8 mouse cellular contexts compared by ENCODE assay signal in genomic region chr12:100187013-100187755, GRCm38 (mm10). TPM values are rescaled to one million over a fixed set of nuclear protein-coding genes. Genes with fewer than 3 reads are reported as not detected.
DNase-seq lines count a peak whose midpoint lies in the region; ATAC-seq and TF ChIP-seq lines count a peak whose summit lies in the region.

No protein-coding gene starts in this region.

- H3K9ac ChIP-seq in kidney, embryonic 15.5 days = peak overlapping the region; percentile 76
- H3K9ac ChIP-seq in liver, adult 2 months (ENCODE audit: low read depth, low read length) = peak overlapping the region; percentile 74

- no peaks in the 10 kb centered on the region for H3K9me3 ChIP-seq in heart, embryonic 10.5 days
- no peaks in the 10 kb centered on the region for H3K9me3 ChIP-seq in kidney, embryonic 15.5 days (replicated peaks)

- no peaks in the 10 kb centered on the region for H3K36me3 ChIP-seq in heart, embryonic 10.5 days
- H3K36me3 ChIP-seq in kidney, embryonic 15.5 days = no peaks in the 10 kb centered on the region
- no peaks in the 10 kb centered on the region for H3K36me3 ChIP-seq in liver, adult 2 months (ENCODE audit: control insufficient read depth, insufficient read depth, low read length)
- no peaks in the 10 kb centered on the region for H3K36me3 ChIP-seq in myocyte (ENCODE audit: control insufficient read depth, insufficient read depth)
- no peaks in the 10 kb centered on the region for H3K36me3 ChIP-seq in splenic B cell, adult 2 months (ENCODE audit: control insufficient read depth, insufficient read depth, low read length, poor library complexity, severe bottlenecking)

- peak overlapping the region; percentile 13 for H3ac ChIP-seq in myocyte (ENCODE audit: control insufficient read depth, insufficient read length)

- peaks cover 7% of the 10 kb centered on the region; the same call in 1 of the 2 replicates for H3K4me1 ChIP-seq in heart, embryonic 10.5 days
- H3K4me1 ChIP-seq in kidney, embryonic 15.5 days = peaks cover 23% of the 10 kb centered on the region
- H3K4me1 ChIP-seq in liver, adult 2 months (ENCODE audit: control insufficient read depth, insufficient read depth, low read length) = peaks cover 7% of the 10 kb centered on the region

- TF ChIP-seq CTCF in liver, adult 2 months (IDR thresholded peaks at IDR 0.05; ENCODE audit: low read depth, low read length) = no peak

- DNase-seq in B cell, adult 2 months = peak; percentile 98 to 99
- DNase-seq in brain, adult 2 months (ENCODE audit: low read depth, low spot score) = peak; percentile 100
- peak; percentile 100 for DNase-seq in heart, embryonic 10.5 days (ENCODE audit: low spot score)
- DNase-seq in liver, adult 2 months (ENCODE audit: extremely low read depth, low read depth, low spot score) = peak; percentile 98
- DNase-seq in splenic B cell, adult 2 months (ENCODE audit: low read depth, low spot score) = peak; percentile 98

- no peaks in the 10 kb centered on the region for H3K79me2 ChIP-seq in liver, adult 2 months (ENCODE audit: control insufficient read depth, insufficient read depth, low read length)
- no peaks in the 10 kb centered on the region for H3K79me2 ChIP-seq in myocyte (ENCODE audit: control insufficient read depth, insufficient read depth)

- peak overlapping the region; percentile 90 for H3K4me2 ChIP-seq in kidney, embryonic 15.5 days
- H3K4me2 ChIP-seq in myocyte (ENCODE audit: low read depth) = peak overlapping the region; percentile 92

- H3K27ac ChIP-seq in heart, embryonic 10.5 days = peak overlapping the region; percentile 99
- peak overlapping the region; percentile 99 for H3K27ac ChIP-seq in kidney, embryonic 15.5 days
- H3K27ac ChIP-seq in liver, adult 2 months (replicated peaks; ENCODE audit: insufficient read depth, low read depth, low read length) = peak overlapping the region; percentile 85

- peak overlapping the region; percentile 81 for H3K4me3 ChIP-seq in heart, embryonic 10.5 days
- H3K4me3 ChIP-seq in kidney, embryonic 15.5 days (replicated peaks) = peak overlapping the region; percentile 62
- peak overlapping the region; percentile 62 for H3K4me3 ChIP-seq in liver, adult 2 months (ENCODE audit: insufficient read depth, low read depth, low read length)
- peak overlapping the region; percentile 78 for H3K4me3 ChIP-seq in myocyte

- no peaks in the 10 kb centered on the region for H3K27me3 ChIP-seq in heart, embryonic 10.5 days (ENCODE audit: insufficient read depth, poor library complexity, severe bottlenecking)
- H3K27me3 ChIP-seq in kidney, embryonic 15.5 days = no peaks in the 10 kb centered on the region
- H3K27me3 ChIP-seq in liver, adult 2 months (ENCODE audit: control insufficient read depth, insufficient read depth, low read length) = no peaks in the 10 kb centered on the region
- no peaks in the 10 kb centered on the region for H3K27me3 ChIP-seq in myocyte (ENCODE audit: control insufficient read depth, insufficient read depth, insufficient read length)
- no peaks in the 10 kb centered on the region for H3K27me3 ChIP-seq in splenic B cell, adult 2 months (ENCODE audit: control insufficient read depth, insufficient read depth, low read length, poor library complexity, severe bottlenecking)

- WGBS in heart, embryonic 10.5 days = under 1% methylated on average over 52 of the region's 52 CpGs
- under 1% methylated on average over 52 of the region's 52 CpGs for WGBS in kidney, embryonic 15.5 days
- WGBS in liver, adult 2 months = under 1% methylated on average over 52 of the region's 52 CpGs

- ATAC-seq in erythroblast, adult 5-6 weeks (replicated peaks; ENCODE audit: low FRiP score, poor library complexity, severe bottlenecking) = peak; percentile 100
- peak; percentile 99 for ATAC-seq in kidney, embryonic 15.5 days (replicated peaks; ENCODE audit: low FRiP score)

- TF ChIP-seq POLR2A in liver, adult 2 months (IDR thresholded peaks at IDR 0.05; ENCODE audit: extremely low read depth, insufficient read depth, low read length) = peak; percentile 46; the same call in 1 of the 2 replicates
- TF ChIP-seq POLR2A in myocyte (IDR thresholded peaks at IDR 0.05; ENCODE audit: insufficient read length, low read depth) = peak; percentile 88

TF ChIP-seq in myocyte, 11 proteins besides CTCF, POLR2A, EP300 and RAD21:
- TF ChIP-seq TCF3 (IDR thresholded peaks at IDR 0.05; ENCODE audit: insufficient read length, low read depth) (no peak), CEBPB (IDR thresholded peaks at IDR 0.05; ENCODE audit: insufficient read depth, poor library complexity, severe bottlenecking) (no peak), E2F4 (IDR thresholded peaks at IDR 0.05; ENCODE audit: insufficient read depth) (peak; percentile 46), USF1 (IDR thresholded peaks at IDR 0.05; ENCODE audit: low read depth) (no peak), TCF12 (IDR thresholded peaks at IDR 0.05; ENCODE audit: insufficient read depth, poor library complexity, severe bottlenecking) (no peak), POLR2AphosphoS2 (IDR thresholded peaks at IDR 0.05; ENCODE audit: insufficient read length, low read depth) (peak; percentile 63), MYOD1 (IDR thresholded peaks at IDR 0.05; ENCODE audit: control insufficient read depth in 1 of 3, insufficient read length in 2 of 3, low read depth in 2 of 3) (peak in 1 of 3 experiments; percentile 47), MYOG (IDR thresholded peaks at IDR 0.05; ENCODE audit: control insufficient read depth in 1 of 3, insufficient read depth in 1 of 3, insufficient read length in 2 of 3, low read depth in 2 of 3) (peak in 1 of 3 experiments; percentile 17), MAX (IDR thresholded peaks at IDR 0.05; ENCODE audit: low read depth) (no peak), REST (IDR thresholded peaks at IDR 0.05; ENCODE audit: insufficient read depth, insufficient read length) (no peak), SRF (IDR thresholded peaks at IDR 0.05; ENCODE audit: control insufficient read depth, insufficient read length, low read depth) (peak; percentile 30)

RNA-seq across cellular contexts. Expression of gene Calm1, which starts 12.1 kb away (rescaled TPM):
- total RNA-seq in erythroblast, adult 5-6 weeks (2015; ENCODE audit: low replicate concordance) = 71.5 and 86.7 TPM in 2 replicates
- 70.8 and 118 TPM in 2 replicates for total RNA-seq in erythroblast, adult 5-6 weeks (2017; ENCODE audit: low replicate concordance)
- polyA plus RNA-seq in heart, embryonic 10.5 days (2016; fragmentation: Nextera tagmentation; extraction: Ambion mirVana) = 841 and 1,083 TPM in 2 replicates
- polyA plus RNA-seq in kidney, embryonic 15.5 days (2015; fragmentation: Nextera tagmentation; extraction: Ambion mirVana) = 1,314 and 1,392 TPM in 2 replicates
- 117 and 123 TPM in 2 replicates for total RNA-seq in liver, adult 2 months (2014; rRNA removed)
- polyA plus RNA-seq in liver, adult 2 months (2012; rRNA removed) = 114 and 119 TPM in 2 replicates
- 385 TPM for polyA plus RNA-seq in myocyte (2012; fragmentation: generic; extraction: Trizol)

RNA-seq across cellular contexts. Expression of gene Nrde2, which starts 27.7 kb away (rescaled TPM):
- 0.19 and 8.8 TPM in 2 replicates for total RNA-seq in erythroblast, adult 5-6 weeks (2015; ENCODE audit: low replicate concordance)
- 10.9 and 11.1 TPM in 2 replicates for total RNA-seq in erythroblast, adult 5-6 weeks (2017; ENCODE audit: low replicate concordance)
- polyA plus RNA-seq in heart, embryonic 10.5 days (2016; fragmentation: Nextera tagmentation; extraction: Ambion mirVana) = 10.3 and 12.0 TPM in 2 replicates
- 18.4 and 18.9 TPM in 2 replicates for polyA plus RNA-seq in kidney, embryonic 15.5 days (2015; fragmentation: Nextera tagmentation; extraction: Ambion mirVana)
- total RNA-seq in liver, adult 2 months (2014; rRNA removed) = 6.8 and 8.1 TPM in 2 replicates
- 3.4 and 4.5 TPM in 2 replicates for polyA plus RNA-seq in liver, adult 2 months (2012; rRNA removed)
- 9.3 TPM for polyA plus RNA-seq in myocyte (2012; fragmentation: generic; extraction: Trizol)

Comparison
In these comparisons a context has a peak if more than half of its experiments do, and no peak if none do; other contexts are left out.
1. Peak in every context shown above with its lines: DNase-seq, ATAC-seq, H3K4me3 ChIP-seq and H3K27ac ChIP-seq.